Mouse (Mus musculus): ENCODE data around the gene Cdh1.
"Not testable (repeated sequence)": the region's sequence is repeated elsewhere in the genome, so short reads cannot be mapped to it uniquely, and the experiment has no call there.

DNA sequence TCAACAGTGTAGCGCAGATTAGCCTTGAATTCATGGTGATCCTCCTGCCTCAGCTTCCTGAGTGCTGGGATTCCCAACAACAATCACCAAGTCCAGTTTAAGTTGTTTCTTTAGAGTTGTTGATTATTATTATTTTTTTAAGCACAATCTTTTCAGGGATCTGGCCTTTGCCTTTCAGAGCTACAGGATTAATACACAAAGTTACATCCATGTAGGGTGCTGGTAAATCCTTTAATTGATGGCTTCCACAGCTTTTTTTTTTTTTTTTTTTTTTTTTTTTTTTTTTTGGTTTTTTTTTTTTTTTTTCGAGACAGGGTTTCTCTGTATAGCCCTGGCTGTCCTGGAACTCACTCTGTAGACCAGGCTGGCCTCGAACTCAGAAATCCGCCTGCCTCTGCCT is 4.6 kb downstream of the Cdh1 start:
- TF ChIP-seq CTCF, EP300 (IDR thresholded peaks at IDR 0.05; ENCODE audit: low read depth): not testable (repeated sequence)
